Mouse (Mus musculus) layer of hippocampus, adult 9-10 months (tissue): ENCODE results near the gene Qrich1.
A peak's percentile ranks its signal among the peaks of the same experiment; 100 is the strongest.
"Not testable (repeated sequence)": the region's sequence is repeated elsewhere in the genome, so short reads cannot be mapped to it uniquely, and the experiment has no call there.

ENCODE experiments used
- DNase-seq: peaks from one replicate; pipeline ENCODE4 v3.0.0; 2022; ENCODE audit warnings: low spot score

The Qrich1 gene

GRCm38 (mm10) chr9:108587571-108588180 lies 71.1 kb downstream of the Qrich1 start:
- DNase-seq: peak; percentile 79

- no peak for DNase-seq
Observed at GRCm38 (mm10) chr9:108589229-108589628, 72.6 kb downstream of the Qrich1 start.

- no peak for DNase-seq
Observed at GRCm38 (mm10) chr9:108591462-108591861, 74.9 kb downstream of the Qrich1 start.

GRCm38 (mm10) chr9:108594354-108594753 lies 77.7 kb downstream of the Qrich1 start:
- no peak for DNase-seq

- DNase-seq: no peak
Observed at GRCm38 (mm10) chr9:108596998-108597764, 80.6 kb downstream of the Qrich1 start, which contains the start of gene P4htm. Gene P4htm, minus strand, starts transcription at chr9:108597667.

GRCm38 (mm10) chr9:108599021-108599566 lies 82.5 kb downstream of the Qrich1 start:
- no peak for DNase-seq

GRCm38 (mm10) chr9:108600011-108600410 lies 83.4 kb downstream of the Qrich1 start:
- DNase-seq: no peak

GRCm38 (mm10) chr9:108601986-108602385 lies 85.4 kb downstream of the Qrich1 start:
- DNase-seq: no peak

GRCm38 (mm10) chr9:108607929-108608328 lies 91.3 kb downstream of the Qrich1 start:
- DNase-seq: not testable (repeated sequence)

- DNase-seq: no peak
Observed at GRCm38 (mm10) chr9:108608889-108609288, 92.3 kb downstream of the Qrich1 start.
